Mouse (Mus musculus): Measurements from ENCODE around the gene Dab1. TPM values are rescaled to one million over a fixed set of nuclear protein-coding genes. Genes with fewer than 3 reads are reported as not detected.

Gene Dab1
- total and polyA plus RNA-seq, 3 experiments: not detected

- DNase-seq (ENCODE audit: low read depth, low spot score): no peak
- Histone ChIP-seq H3K4me3 (ENCODE audit: control insufficient read depth in 1 of 2, insufficient read depth in 1 of 2, low read depth in 2 of 2, low read length in 2 of 2) (no peak overlapping the region), H3K9me3 (replicated peaks; ENCODE audit: insufficient read depth, low read length) (no peaks in the 10 kb centered on the region), H3K36me3 (ENCODE audit: control insufficient read depth in 1 of 2, insufficient read depth in 2 of 2, low read length in 2 of 2) (no peaks in the 10 kb centered on the region), H3K27ac (ENCODE audit: control insufficient read depth, low read depth, low read length) (no peak overlapping the region), H3K4me1 (ENCODE audit: control insufficient read depth in 1 of 2, insufficient read depth in 2 of 2, low read length in 2 of 2) (no peaks in the 10 kb centered on the region), H3K9ac (ENCODE audit: control insufficient read depth, low read depth, low read length, poor library complexity, severe bottlenecking) (no peak overlapping the region), H3K27me3 (ENCODE audit: control insufficient read depth in 1 of 2, insufficient read depth in 2 of 2, low read length in 2 of 2) (no peaks in the 10 kb centered on the region), H3K79me2 (ENCODE audit: control insufficient read depth, insufficient read depth, low read length, poor library complexity) (no peaks in the 10 kb centered on the region)
- TF ChIP-seq UBTF (IDR thresholded peaks at IDR 0.05; ENCODE audit: borderline replicate concordance, insufficient read depth, low read depth, low read length): no peak
Observed at GRCm38 (mm10) chr4:104206639-104207038, 587.5 kb downstream of the Dab1 start.

GRCm38 (mm10) chr4:104209081-104209480, 589.9 kb downstream of the Dab1 start:
- no peak overlapping the region for H3K9ac ChIP-seq (ENCODE audit: control insufficient read depth, low read depth, low read length, poor library complexity, severe bottlenecking)
- H3K4me3 ChIP-seq (ENCODE audit: control insufficient read depth in 1 of 2, insufficient read depth in 1 of 2, low read depth in 2 of 2, low read length in 2 of 2): no peak overlapping the region
- no peaks in the 10 kb centered on the region for H3K27me3 ChIP-seq (ENCODE audit: control insufficient read depth in 1 of 2, insufficient read depth in 2 of 2, low read length in 2 of 2)
- no peaks in the 10 kb centered on the region for H3K9me3 ChIP-seq (replicated peaks; ENCODE audit: insufficient read depth, low read length)
- TF ChIP-seq GABPA (IDR thresholded peaks at IDR 0.05; ENCODE audit: low read depth, low read length) (no peak), CTCF (IDR thresholded peaks at IDR 0.05 in 2 of 3, conservative IDR thresholded peaks at IDR 0.05 in 1 of 3; ENCODE audit: control insufficient read depth in 1 of 3, insufficient read depth in 1 of 3, low read depth in 2 of 3, low read length in 3 of 3, poor library complexity in 1 of 3, severe bottlenecking in 1 of 3) (peak; percentile 3 to 23 (median 10); a peak in 3 of 6 replicates)
- no peaks in the 10 kb centered on the region for H3K79me2 ChIP-seq (ENCODE audit: control insufficient read depth, insufficient read depth, low read length, poor library complexity)
- no peak overlapping the region for H3K27ac ChIP-seq (ENCODE audit: control insufficient read depth, low read depth, low read length)
- DNase-seq (ENCODE audit: low read depth, low spot score): no peak
- no peaks in the 10 kb centered on the region for H3K36me3 ChIP-seq (ENCODE audit: control insufficient read depth in 1 of 2, insufficient read depth in 2 of 2, low read length in 2 of 2)
- H3K4me1 ChIP-seq (ENCODE audit: control insufficient read depth in 1 of 2, insufficient read depth in 2 of 2, low read length in 2 of 2): no peaks in the 10 kb centered on the region

- TF ChIP-seq MXI1 (IDR thresholded peaks at IDR 0.05; ENCODE audit: low read depth, low read length): no peak
- no peak for TF ChIP-seq MAFK (IDR thresholded peaks at IDR 0.05; ENCODE audit: borderline replicate concordance, low read depth, low read length)
- no peak for TF ChIP-seq GATA1 (IDR thresholded peaks at IDR 0.05; ENCODE audit: low read depth, low read length)
- TF ChIP-seq GABPA (IDR thresholded peaks at IDR 0.05; ENCODE audit: low read depth, low read length): no peak
- TF ChIP-seq EP300 (IDR thresholded peaks at IDR 0.05; ENCODE audit: low read depth in 1 of 2, low read length in 2 of 2): no peak
- TF ChIP-seq TCF12 (IDR thresholded peaks at IDR 0.05; ENCODE audit: low read depth, low read length): no peak
- TF ChIP-seq RCOR1 (IDR thresholded peaks at IDR 0.05; ENCODE audit: low read depth, low read length): no peak
- no peak for TF ChIP-seq RAD21 (IDR thresholded peaks at IDR 0.05; ENCODE audit: low read depth, low read length)
- H3K27me3 ChIP-seq (ENCODE audit: control insufficient read depth in 1 of 2, insufficient read depth in 2 of 2, low read length in 2 of 2): no peaks in the 10 kb centered on the region
- H3K4me3 ChIP-seq (ENCODE audit: control insufficient read depth in 1 of 2, insufficient read depth in 1 of 2, low read depth in 2 of 2, low read length in 2 of 2): no peak overlapping the region
- no peaks in the 10 kb centered on the region for H3K36me3 ChIP-seq (ENCODE audit: control insufficient read depth in 1 of 2, insufficient read depth in 2 of 2, low read length in 2 of 2)
- H3K79me2 ChIP-seq (ENCODE audit: control insufficient read depth, insufficient read depth, low read length, poor library complexity): no peaks in the 10 kb centered on the region
- H3K4me1 ChIP-seq (ENCODE audit: control insufficient read depth in 1 of 2, insufficient read depth in 2 of 2, low read length in 2 of 2): no peaks in the 10 kb centered on the region
- no peaks in the 10 kb centered on the region for H3K9me3 ChIP-seq (replicated peaks; ENCODE audit: insufficient read depth, low read length)
- H3K27ac ChIP-seq (ENCODE audit: control insufficient read depth, low read depth, low read length): no peak overlapping the region
- no peak overlapping the region for H3K9ac ChIP-seq (ENCODE audit: control insufficient read depth, low read depth, low read length, poor library complexity, severe bottlenecking)
- no peak for DNase-seq (ENCODE audit: low read depth, low spot score)
Observed at GRCm38 (mm10) chr4:104210796-104211195, 591.6 kb downstream of the Dab1 start.

All from MEL (cell line).